Mouse (Mus musculus): Measurements from ENCODE around the gene Tpi1. TPM values are rescaled to one million over a fixed set of nuclear protein-coding genes. Genes with fewer than 3 reads are reported as not detected.

Gene Tpi1
- total and polyA plus RNA-seq, 3 experiments = 102 to 1,182 (median 440) TPM

GRCm38 (mm10) chr6:124863125-124863657, 49.1 kb upstream of the Tpi1 start:
- Histone ChIP-seq H3K4me1 (ENCODE audit: control insufficient read depth in 1 of 2, insufficient read depth in 2 of 2, low read length in 2 of 2) (no peaks in the 10 kb centered on the region; a peak in 2 of 4 replicates), H3K9ac (ENCODE audit: control insufficient read depth, low read depth, low read length, poor library complexity, severe bottlenecking) (peak overlapping the region; percentile 11; the same call in 1 of the 2 replicates), H3K27me3 (ENCODE audit: control insufficient read depth in 1 of 2, insufficient read depth in 2 of 2, low read length in 2 of 2) (peaks cover 10 to 14% of the 10 kb centered on the region in 2 experiments), H3K27ac (ENCODE audit: control insufficient read depth, low read depth, low read length) (no peak overlapping the region), H3K9me3 (replicated peaks; ENCODE audit: insufficient read depth, low read length) (no peaks in the 10 kb centered on the region), H3K79me2 (ENCODE audit: control insufficient read depth, insufficient read depth, low read length, poor library complexity) (no peaks in the 10 kb centered on the region), H3K4me3 (ENCODE audit: control insufficient read depth in 1 of 2, insufficient read depth in 1 of 2, low read depth in 2 of 2, low read length in 2 of 2) (peak overlapping the region; percentile 45 to 79; a peak in 3 of 4 replicates), H3K36me3 (ENCODE audit: control insufficient read depth in 1 of 2, insufficient read depth in 2 of 2, low read length in 2 of 2) (no peaks in the 10 kb centered on the region)
- DNase-seq (ENCODE audit: low read depth, low spot score) = no peak
- TF ChIP-seq GATA1 (IDR thresholded peaks at IDR 0.05; ENCODE audit: low read depth, low read length) (no peak), TCF12 (IDR thresholded peaks at IDR 0.05; ENCODE audit: low read depth, low read length) (no peak), KAT2A (conservative IDR thresholded peaks at IDR 0.05; ENCODE audit: low read depth, low read length) (no peak), JUND (IDR thresholded peaks at IDR 0.05; ENCODE audit: low read depth, low read length) (no peak), MYC (IDR thresholded peaks at IDR 0.05; ENCODE audit: low read depth, low read length) (no peak), MXI1 (IDR thresholded peaks at IDR 0.05; ENCODE audit: low read depth, low read length) (no peak), USF1 (IDR thresholded peaks at IDR 0.05; ENCODE audit: low read depth, low read length) (no peak), ZMIZ1 (IDR thresholded peaks at IDR 0.05; ENCODE audit: low read depth, low read length) (no peak), MYB (IDR thresholded peaks at IDR 0.05; ENCODE audit: low read depth, low read length) (no peak), NRF1 (IDR thresholded peaks at IDR 0.05; ENCODE audit: insufficient read depth, low read depth, low read length, poor library complexity, severe bottlenecking) (no peak), CHD1 (IDR thresholded peaks at IDR 0.05; ENCODE audit: low read depth, low read length) (no peak), TAL1 (IDR thresholded peaks at IDR 0.05; ENCODE audit: low read length) (no peak), MAX (IDR thresholded peaks at IDR 0.05; ENCODE audit: low read length) (no peak), BHLHE40 (IDR thresholded peaks at IDR 0.05; ENCODE audit: borderline replicate concordance, low read depth, low read length) (no peak), ZNF384 (IDR thresholded peaks at IDR 0.05; ENCODE audit: low read depth, low read length) (no peak), HCFC1 (IDR thresholded peaks at IDR 0.05; ENCODE audit: low read depth, low read length) (no peak)

- Histone ChIP-seq H3K9ac (ENCODE audit: control insufficient read depth, low read depth, low read length, poor library complexity, severe bottlenecking) (no peak overlapping the region), H3K4me1 (ENCODE audit: control insufficient read depth in 1 of 2, insufficient read depth in 2 of 2, low read length in 2 of 2) (no peaks in the 10 kb centered on the region; a peak in 2 of 4 replicates), H3K27me3 (ENCODE audit: control insufficient read depth in 1 of 2, insufficient read depth in 2 of 2, low read length in 2 of 2) (peaks cover 7 to 14% of the 10 kb centered on the region in 2 experiments), H3K9me3 (replicated peaks; ENCODE audit: insufficient read depth, low read length) (no peaks in the 10 kb centered on the region), H3K27ac (ENCODE audit: control insufficient read depth, low read depth, low read length) (no peak overlapping the region), H3K36me3 (ENCODE audit: control insufficient read depth in 1 of 2, insufficient read depth in 2 of 2, low read length in 2 of 2) (no peaks in the 10 kb centered on the region), H3K4me3 (ENCODE audit: control insufficient read depth in 1 of 2, insufficient read depth in 1 of 2, low read depth in 2 of 2, low read length in 2 of 2) (no peak overlapping the region), H3K79me2 (ENCODE audit: control insufficient read depth, insufficient read depth, low read length, poor library complexity) (no peaks in the 10 kb centered on the region)
- DNase-seq (ENCODE audit: low read depth, low spot score) = no peak
- no peak for TF ChIP-seq MYB (IDR thresholded peaks at IDR 0.05; ENCODE audit: low read depth, low read length)
- TF ChIP-seq CHD1 (IDR thresholded peaks at IDR 0.05; ENCODE audit: low read depth, low read length) = no peak
- no peak for TF ChIP-seq MEF2A (IDR thresholded peaks at IDR 0.05; ENCODE audit: extremely low read depth, insufficient replicate concordance, low read depth, low read length, poor library complexity, severe bottlenecking)
- TF ChIP-seq CHD2 (IDR thresholded peaks at IDR 0.05; ENCODE audit: low read length) = no peak
- TF ChIP-seq MAFK (IDR thresholded peaks at IDR 0.05; ENCODE audit: borderline replicate concordance, low read depth, low read length) = no peak
- no peak for TF ChIP-seq MAZ (IDR thresholded peaks at IDR 0.05; ENCODE audit: low read depth, low read length)
- TF ChIP-seq ZNF384 (IDR thresholded peaks at IDR 0.05; ENCODE audit: low read depth, low read length) = no peak
- no peak for TF ChIP-seq RAD21 (IDR thresholded peaks at IDR 0.05; ENCODE audit: low read depth, low read length)
- TF ChIP-seq NRF1 (IDR thresholded peaks at IDR 0.05; ENCODE audit: insufficient read depth, low read depth, low read length, poor library complexity, severe bottlenecking) = no peak
- no peak for TF ChIP-seq ZC3H11A (IDR thresholded peaks at IDR 0.05; ENCODE audit: low read depth, low read length)
- no peak for TF ChIP-seq MAX (IDR thresholded peaks at IDR 0.05; ENCODE audit: low read length)
- TF ChIP-seq HCFC1 (IDR thresholded peaks at IDR 0.05; ENCODE audit: low read depth, low read length) = no peak
- TF ChIP-seq USF2 (IDR thresholded peaks at IDR 0.05; ENCODE audit: borderline replicate concordance in 1 of 2, insufficient read depth in 1 of 2, low read depth in 1 of 2, low read length in 2 of 2) = no peak
- TF ChIP-seq ELF1 (IDR thresholded peaks at IDR 0.05; ENCODE audit: low read depth, low read length) = no peak
- TF ChIP-seq POLR2AphosphoS2 (IDR thresholded peaks at IDR 0.05; ENCODE audit: low read length) = no peak
Observed at GRCm38 (mm10) chr6:124862406-124863124, 48.5 kb upstream of the Tpi1 start.
